Comparison of ENCODE assay signal across 11 mouse cellular contexts in the genomic region with DNA sequence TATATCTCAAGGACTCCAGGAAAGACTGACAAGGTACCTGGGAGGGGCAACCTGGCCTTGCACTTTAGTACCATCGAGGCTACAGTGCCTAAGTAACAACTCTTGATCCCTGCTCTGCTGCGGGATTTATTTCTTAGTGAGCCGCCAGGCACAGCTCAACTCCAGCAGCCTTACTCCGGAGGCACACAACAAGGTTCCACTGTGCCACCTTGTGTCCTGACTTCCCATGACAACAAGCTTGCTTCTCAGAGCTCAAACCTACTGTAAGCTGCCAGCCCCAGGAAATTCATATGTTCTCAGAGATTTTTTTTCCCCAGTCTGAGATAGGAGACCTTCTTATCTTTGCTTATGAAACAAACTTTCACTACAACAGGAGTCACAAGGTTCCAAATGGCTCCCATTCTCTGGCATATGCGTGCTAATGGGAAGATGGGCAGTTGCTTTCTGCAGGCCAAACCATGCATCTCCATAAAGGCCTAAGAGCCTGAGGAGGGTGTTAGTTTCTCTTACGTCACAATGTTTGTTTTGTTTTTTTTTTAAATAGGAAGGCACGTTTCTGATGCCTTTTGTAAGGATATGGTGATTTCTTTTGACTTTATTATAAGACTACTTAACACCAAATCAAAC.
DNase-seq lines count a peak whose midpoint lies in the region; ATAC-seq and TF ChIP-seq lines count a peak whose summit lies in the region.
"Had no signal": no experiment of that assay in that cellular context is flagged by ENCODE, and none has a peak within 500 bp of the region (broad histone marks: within the 10 kb centered on the region; RNA-seq: fewer than 3 reads in every experiment).

No protein-coding gene starts in this region.

- no peak overlapping the region for H3K4me3 ChIP-seq in forebrain, embryonic 13.5 days
- no peak overlapping the region for H3K4me3 ChIP-seq in forebrain, embryonic 10.5 days
- no peak overlapping the region for H3K4me3 ChIP-seq in heart, embryonic 16.5 days (ENCODE audit: low read length)
- H3K4me3 ChIP-seq: hindbrain, embryonic 15.5 days; liver, embryonic 15.5 days had no signal

- intact Hi-C loops in left cerebral cortex, postnatal 25 days (cut with DNase I): loop anchor here (5.0 kb wide), 1 partner anchor 940 kb away; no protein-coding TSS in a partner anchor

- no peak overlapping the region for H3K9ac ChIP-seq in forebrain, embryonic 13.5 days
- H3K9ac ChIP-seq in heart, embryonic 16.5 days (ENCODE audit: low read length): no peak overlapping the region
- H3K9ac ChIP-seq: hindbrain, embryonic 15.5 days; liver, embryonic 15.5 days had no signal

- H3K9me3 ChIP-seq in forebrain, embryonic 13.5 days (replicated peaks): no peaks in the 10 kb centered on the region
- H3K9me3 ChIP-seq in forebrain, embryonic 10.5 days: no peaks in the 10 kb centered on the region
- H3K9me3 ChIP-seq in heart, embryonic 16.5 days (replicated peaks; ENCODE audit: control insufficient read depth, low read length): no peaks in the 10 kb centered on the region
- H3K9me3 ChIP-seq: hindbrain, embryonic 15.5 days; liver, embryonic 15.5 days had no signal

- no peak for DNase-seq in forebrain, embryonic 10.5 days (ENCODE audit: extremely low spot score, low spot score)
- DNase-seq in left cerebral cortex, postnatal 25 days (ENCODE audit: low spot score in 2 of 2): peak; percentile 36 to 47
- no peak for DNase-seq in left cerebral cortex, adult 18-20 months (ENCODE audit: low spot score in 2 of 2)
- DNase-seq in Patski (ENCODE audit: low read depth, low spot score): no peak
- no peak for DNase-seq in spleen, postnatal 14 days (ENCODE audit: low spot score in 2 of 2)
- DNase-seq in cerebellum, adult 8-10 months: no peak
- DNase-seq: cerebellum, adult 11-12 months had no signal

- H3K36me3 ChIP-seq in forebrain, embryonic 13.5 days (ENCODE audit: poor library complexity, severe bottlenecking): no peaks in the 10 kb centered on the region
- H3K36me3 ChIP-seq in forebrain, embryonic 10.5 days (replicated peaks): peaks cover 9% of the 10 kb centered on the region
- H3K36me3 ChIP-seq in heart, embryonic 16.5 days (ENCODE audit: control insufficient read depth, insufficient read depth): no peaks in the 10 kb centered on the region
- H3K36me3 ChIP-seq: hindbrain, embryonic 15.5 days; liver, embryonic 15.5 days had no signal

- CTCF ChIA-PET in Patski (lab: Charles Lee): interaction anchor here (0.9 kb wide), 1 partner anchor 282 kb away, joined by 3 read pairs; no protein-coding TSS in a partner anchor

- H3K4me1 ChIP-seq in forebrain, embryonic 13.5 days: peaks cover 34% of the 10 kb centered on the region; the same call in 1 of the 2 replicates
- H3K4me1 ChIP-seq in forebrain, embryonic 10.5 days: peaks cover 37% of the 10 kb centered on the region
- peaks cover 10% of the 10 kb centered on the region for H3K4me1 ChIP-seq in heart, embryonic 16.5 days (ENCODE audit: control insufficient read depth, insufficient read depth, low read length)
- H3K4me1 ChIP-seq: hindbrain, embryonic 15.5 days; liver, embryonic 15.5 days had no signal

- POLR2A ChIA-PET in Patski (lab: Charles Lee): no interaction called here

- no peaks in the 10 kb centered on the region for H3K27me3 ChIP-seq in forebrain, embryonic 13.5 days
- no peaks in the 10 kb centered on the region for H3K27me3 ChIP-seq in forebrain, embryonic 10.5 days (ENCODE audit: poor library complexity, severe bottlenecking)
- H3K27me3 ChIP-seq in Patski: no peaks in the 10 kb centered on the region
- no peaks in the 10 kb centered on the region for H3K27me3 ChIP-seq in heart, embryonic 16.5 days (ENCODE audit: control insufficient read depth, insufficient read depth, low read length)
- H3K27me3 ChIP-seq: hindbrain, embryonic 15.5 days; liver, embryonic 15.5 days had no signal

- WGBS in forebrain, embryonic 13.5 days: 53% methylated on average over 7 of the region's 7 CpGs
- 59% methylated on average over 7 of the region's 7 CpGs for whole genome bisulfite sequencing in forebrain, embryonic 10.5 days
- 38% methylated on average over 7 of the region's 7 CpGs for WGBS in heart, embryonic 16.5 days

- no peak overlapping the region for H3K27ac ChIP-seq in forebrain, embryonic 13.5 days
- H3K27ac ChIP-seq in forebrain, embryonic 10.5 days: no peak overlapping the region
- H3K27ac ChIP-seq in heart, embryonic 16.5 days (ENCODE audit: low read length): no peak overlapping the region
- H3K27ac ChIP-seq: hindbrain, embryonic 15.5 days; liver, embryonic 15.5 days had no signal

- in situ Hi-C loops in Patski (cut with MboI; ENCODE audit: low pct_unique_long_range_greater_than_20kb): no loop called here

- peak; percentile 50 for TF ChIP-seq CTCF in Patski (IDR thresholded peaks at IDR 0.05)

- H3K4me2 ChIP-seq in forebrain, embryonic 13.5 days: no peak overlapping the region
- H3K4me2 ChIP-seq in heart, embryonic 16.5 days (ENCODE audit: low read depth, low read length): no peak overlapping the region
- H3K4me2 ChIP-seq: hindbrain, embryonic 15.5 days; liver, embryonic 15.5 days had no signal

- ATAC-seq in forebrain, embryonic 13.5 days: 0 out of 2 replicates have a peak, but pooled peaks have one; percentile 50
- no peak for ATAC-seq in Patski
- ATAC-seq in heart, embryonic 16.5 days (replicated peaks; ENCODE audit: extremely low read depth, insufficient read depth, low FRiP score): 0 out of 2 replicates have a peak, but pooled peaks have one; percentile 55

Comparison
In these comparisons a context has a peak if more than half of its experiments do, and no peak if none do; other contexts are left out.
1. DNase-seq: peak in left cerebral cortex, postnatal 25 days (2 of 2); none in forebrain, embryonic 10.5 days (single experiment), left cerebral cortex, adult 18-20 months (0 of 2), Patski (single experiment), spleen, postnatal 14 days (0 of 2) and cerebellum, adult 8-10 months (single experiment).